Mouse (Mus musculus) thymus, postnatal 36 days (tissue): ENCODE measurements at regions not wholly inside any gene's neighbourhood (a gene's known extent, or its start where the extent isn't known, plus 50 kb on each side); places are given as distances from the start of the nearest gene placed in this dataset.

ENCODE experiments used
- DNase-seq, 2 experiments: peaks; one replicate each; pipeline ENCODE4 v3.0.0; 2022; ENCODE audit warnings: mixed read lengths in 2 of 2

- DNase-seq = no peak
Observed at GRCm38 (mm10) chr15:61766544-61767094, 843.8 kb upstream of the A1bg start.

DNA sequence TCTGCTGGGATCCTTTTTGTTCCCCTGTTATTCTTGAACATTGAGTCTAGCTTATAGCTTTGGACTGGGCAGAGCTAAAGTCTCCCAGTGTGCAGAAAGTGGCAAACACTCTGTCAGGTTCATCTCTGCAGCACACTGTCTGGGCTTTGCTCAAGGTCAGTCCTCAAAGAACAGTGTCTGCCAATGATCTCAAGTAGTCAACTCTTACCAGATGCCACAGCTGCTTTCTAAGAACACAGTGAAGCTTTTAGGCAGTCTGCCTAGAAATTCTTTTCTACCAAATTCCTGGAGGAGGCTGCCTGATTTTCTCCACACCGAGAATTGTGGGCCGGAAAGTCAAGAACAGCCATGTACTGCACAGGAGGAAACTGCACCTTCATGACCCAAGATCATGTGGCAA is 831.0 kb upstream of the A1bg start:
- no peak for DNase-seq

DNA sequence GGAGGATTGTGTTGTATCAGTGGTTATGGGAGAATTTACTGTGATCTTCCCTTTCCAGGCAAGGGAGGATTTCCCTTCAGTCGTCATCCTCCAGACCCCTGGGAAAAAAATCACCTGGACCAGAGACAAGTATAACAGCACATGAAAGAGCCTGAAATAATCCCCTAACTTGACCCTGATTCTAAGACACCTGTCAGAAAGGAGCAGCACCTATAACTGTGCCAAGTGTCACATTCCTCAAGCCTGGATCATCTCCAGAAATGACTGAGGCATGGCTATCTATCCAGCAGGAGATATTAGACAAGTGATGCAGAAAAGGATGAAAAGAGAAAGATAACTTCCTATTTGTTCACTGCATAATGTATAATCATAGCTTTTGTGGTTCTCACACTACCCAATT is 800.9 kb upstream of the A1bg start:
- DNase-seq = no peak

DNA sequence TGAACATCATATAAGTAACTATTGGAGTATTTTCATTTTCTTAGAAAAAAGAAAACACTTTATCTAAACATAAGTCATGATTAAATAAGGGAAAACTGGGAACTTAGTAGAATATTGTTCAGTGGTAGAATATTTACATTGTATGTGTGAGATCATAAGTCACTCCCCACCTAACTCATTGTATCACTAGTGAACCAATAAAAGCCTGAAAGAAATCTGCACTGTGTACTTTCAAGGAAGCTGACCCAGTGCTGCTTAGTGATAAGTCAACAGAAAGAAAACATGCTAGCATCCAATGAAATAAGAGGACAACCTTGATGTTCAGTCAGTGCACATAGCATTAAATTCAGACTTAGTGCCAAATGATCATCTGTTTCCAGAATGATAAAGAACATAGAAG is 795.7 kb upstream of the A1bg start:
- no peak for DNase-seq

DNA sequence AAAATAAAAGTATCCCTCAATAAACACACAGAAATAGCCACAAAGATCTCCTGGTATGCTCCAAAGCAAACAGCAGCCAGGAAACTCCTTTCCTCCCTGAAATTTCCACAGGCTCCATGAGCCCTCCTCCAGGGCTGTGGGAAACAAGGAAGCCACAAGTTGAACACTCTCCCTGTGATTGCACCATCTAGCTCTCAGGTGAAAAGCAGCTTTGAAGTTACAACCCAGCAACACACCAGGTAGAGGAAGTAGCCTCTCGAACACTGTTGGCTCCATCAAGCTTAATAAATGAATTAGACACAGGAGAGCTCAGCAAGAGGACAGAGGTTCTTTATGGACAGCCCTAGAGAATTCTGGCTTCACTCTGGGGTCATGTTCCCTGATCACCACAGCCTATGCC is 794.4 kb upstream of the A1bg start:
- DNase-seq = no peak

DNA sequence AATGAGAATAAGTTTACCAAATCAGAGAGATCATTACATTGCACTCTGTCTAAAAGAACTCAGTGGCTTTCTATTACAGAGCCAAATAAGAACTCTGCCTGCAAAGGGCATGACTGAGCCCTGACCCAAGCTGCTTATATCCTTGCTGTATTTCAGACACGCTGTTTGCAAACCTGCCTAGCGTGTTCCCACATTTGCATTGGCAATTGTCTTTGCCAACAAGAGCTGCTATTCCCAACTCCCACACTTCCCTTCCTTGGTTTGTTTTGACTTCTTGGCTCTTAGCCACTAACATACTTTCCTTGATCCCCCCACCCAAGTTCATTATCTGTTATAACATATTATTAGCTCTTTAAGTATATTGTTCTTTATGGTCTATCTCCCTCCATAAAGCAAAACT is 791.1 kb upstream of the A1bg start:
- DNase-seq = no peak

DNA sequence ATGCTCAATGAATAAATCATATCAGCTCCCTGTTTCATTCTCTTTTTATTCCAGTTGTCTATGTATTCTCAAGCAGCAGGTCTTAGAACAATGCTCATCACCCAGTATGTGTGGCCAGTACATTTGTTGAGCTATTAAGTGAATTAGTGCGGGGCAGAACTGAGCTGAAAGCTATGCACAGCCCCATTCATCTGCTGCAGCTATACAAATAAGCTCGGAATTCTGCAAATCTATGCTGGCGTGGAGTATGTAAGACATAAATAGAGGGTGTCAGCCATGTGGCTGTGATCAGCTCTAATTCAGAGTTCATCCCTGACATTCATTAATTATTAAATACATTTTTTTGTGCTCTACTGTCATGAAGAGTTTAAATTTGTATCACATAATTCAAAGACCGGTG is 786.1 kb upstream of the A1bg start:
- no peak for DNase-seq

GRCm38 (mm10) chr15:61707952-61708351 is 785.1 kb upstream of the A1bg start:
- no peak for DNase-seq

DNA sequence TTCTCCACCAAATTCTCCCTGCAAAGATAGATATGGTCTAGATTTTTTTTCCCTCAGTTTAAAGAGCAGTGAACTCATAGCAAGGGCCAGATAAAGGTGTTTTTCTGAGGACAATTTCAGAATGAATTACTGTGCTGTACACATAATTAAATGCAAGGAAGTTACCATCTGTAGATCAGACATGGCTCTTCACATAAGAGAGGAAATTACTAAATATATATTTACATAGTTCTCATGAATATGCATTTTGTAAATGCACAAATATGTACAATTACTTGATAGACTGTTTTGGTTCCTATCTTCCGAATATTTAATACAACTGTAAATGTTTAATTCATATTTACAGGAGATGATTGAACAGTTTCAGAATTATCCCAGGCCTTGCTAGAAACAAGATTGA is 769.9 kb upstream of the A1bg start:
- DNase-seq = no peak

GRCm38 (mm10) chr15:61690425-61690824 is 767.6 kb upstream of the A1bg start:
- no peak for DNase-seq

GRCm38 (mm10) chr15:61689776-61690397 is 767.1 kb upstream of the A1bg start:
- no peak for DNase-seq

- no peak for DNase-seq
Observed at GRCm38 (mm10) chr15:61682968-61683367, 760.2 kb upstream of the A1bg start.

DNA sequence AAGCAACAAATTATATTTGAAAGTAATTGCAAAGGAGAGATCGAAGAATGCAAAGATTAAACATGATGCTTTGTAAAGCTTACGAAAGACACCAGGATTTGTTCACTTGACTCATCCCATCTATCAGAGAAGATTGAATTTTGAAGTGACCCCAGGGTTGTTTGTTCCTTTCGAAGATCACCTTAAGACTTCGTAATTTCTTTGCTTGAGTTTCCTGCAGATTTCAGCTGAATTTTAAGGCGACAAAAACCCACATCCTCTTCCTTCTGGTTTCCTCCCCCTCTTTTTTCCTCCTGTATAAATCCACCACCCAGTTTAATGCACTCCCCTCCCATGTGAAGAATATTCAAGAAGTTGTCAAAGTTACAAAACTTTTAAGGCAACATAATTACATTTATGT is 747.7 kb upstream of the A1bg start:
- DNase-seq = no peak

DNA sequence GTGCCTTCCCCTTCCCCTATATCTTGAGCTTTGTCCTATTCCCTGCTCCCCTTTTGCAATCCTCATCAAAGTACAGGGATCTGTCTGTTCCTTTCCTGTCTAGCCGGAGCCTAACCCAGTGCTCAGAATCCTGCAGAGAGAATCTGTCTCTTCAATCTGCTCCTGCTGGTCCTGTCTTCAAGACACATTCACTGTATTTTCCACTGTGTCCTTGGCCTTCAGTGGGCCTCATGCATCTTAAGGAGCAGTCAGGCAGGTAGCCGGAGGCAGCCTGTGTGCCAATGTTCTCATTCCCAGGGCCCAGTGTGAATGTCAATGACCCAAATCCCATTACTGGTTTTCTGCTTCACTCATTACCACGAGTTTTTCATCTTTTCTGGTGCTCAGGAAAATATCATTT is 737.8 kb upstream of the A1bg start:
- no peak for DNase-seq

DNA sequence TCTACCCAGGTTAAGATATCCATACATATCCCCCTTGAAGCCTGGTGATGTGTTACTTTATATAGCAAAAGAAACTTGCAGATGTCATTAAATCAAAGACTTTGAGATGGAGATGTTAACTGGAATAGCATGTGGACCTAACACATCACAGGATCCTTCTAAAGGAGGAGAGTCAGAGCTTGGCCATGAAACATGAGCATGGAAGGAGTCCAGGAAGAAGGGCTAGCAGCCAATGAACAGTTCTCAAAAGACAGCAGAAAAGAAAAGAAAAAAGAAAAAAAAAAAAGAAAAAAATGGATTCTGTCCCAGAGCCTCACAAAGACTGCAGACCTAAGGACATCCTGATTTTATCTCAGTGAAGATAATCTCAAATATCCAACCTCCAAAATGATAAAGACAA is 734.1 kb upstream of the A1bg start:
- DNase-seq = no peak

GRCm38 (mm10) chr15:61654846-61655245 is 732.0 kb upstream of the A1bg start:
- no peak for DNase-seq

DNA sequence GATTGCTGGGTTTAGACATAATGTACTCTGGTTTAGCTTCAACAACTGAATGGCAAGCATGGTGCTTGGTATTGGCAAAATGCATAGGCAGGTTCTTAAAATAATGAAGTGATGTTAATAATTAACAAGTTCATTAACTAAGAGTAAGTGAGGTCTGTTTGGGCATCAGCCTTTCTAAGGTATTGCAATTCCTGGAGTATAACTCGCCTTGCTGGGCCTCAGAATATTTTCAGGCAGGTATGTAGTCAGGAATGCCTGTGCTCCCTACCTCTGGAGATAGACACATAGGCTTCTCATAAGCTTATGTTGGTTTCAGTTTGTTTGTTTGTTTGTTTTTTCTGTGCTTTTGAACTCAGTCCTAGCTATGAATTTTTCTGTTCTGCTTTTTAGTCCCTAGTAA is 731.0 kb upstream of the A1bg start:
- DNase-seq = no peak

- no peak for DNase-seq
Observed at GRCm38 (mm10) chr15:61618638-61619500, 696.1 kb upstream of the A1bg start.

DNA sequence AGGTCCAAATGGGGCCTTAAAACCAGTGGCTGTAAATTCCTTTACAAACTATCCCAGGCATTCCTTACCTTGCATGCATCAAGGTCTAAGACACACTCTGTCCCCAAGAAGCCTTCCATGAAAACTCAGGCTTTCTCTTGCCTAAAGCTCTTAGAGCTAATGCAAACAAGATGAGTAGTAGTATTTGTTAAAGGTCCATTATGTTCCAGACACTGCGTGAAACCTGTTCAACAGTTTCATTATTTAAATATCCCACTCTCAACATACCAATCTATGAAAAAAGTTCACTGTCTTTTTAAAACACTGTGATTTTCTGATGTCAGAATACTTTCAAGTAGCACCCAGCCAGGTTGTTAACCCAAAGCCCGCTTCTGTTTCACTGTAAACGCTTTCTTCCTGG is 687.9 kb upstream of the A1bg start:
- DNase-seq = no peak

- no peak for DNase-seq
Observed at GRCm38 (mm10) chr15:61609656-61610055, 686.8 kb upstream of the A1bg start.

DNA sequence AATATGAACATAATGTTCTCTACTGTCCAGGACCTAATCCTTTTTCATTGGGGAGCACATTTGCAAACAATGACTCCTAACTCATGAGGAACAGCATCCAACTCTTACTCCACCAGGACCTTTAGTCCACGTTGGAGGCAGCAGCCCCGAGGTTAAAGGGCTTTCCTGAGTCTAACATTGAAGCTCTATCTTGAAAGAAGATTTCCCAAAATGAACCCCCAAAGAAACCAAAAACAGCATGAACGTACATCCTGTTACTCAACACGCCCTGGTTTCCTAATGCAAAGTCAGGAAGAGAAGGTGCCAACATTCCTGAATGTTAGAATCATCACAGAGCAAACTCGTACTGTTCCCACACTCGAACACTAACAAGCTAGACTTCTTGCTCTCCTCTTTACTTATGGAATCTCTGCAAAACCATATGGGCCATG is 685.5 kb upstream of the A1bg start:
- no peak for DNase-seq

- DNase-seq = no peak
Observed at GRCm38 (mm10) chr15:61599734-61600133, 676.9 kb upstream of the A1bg start.

DNA sequence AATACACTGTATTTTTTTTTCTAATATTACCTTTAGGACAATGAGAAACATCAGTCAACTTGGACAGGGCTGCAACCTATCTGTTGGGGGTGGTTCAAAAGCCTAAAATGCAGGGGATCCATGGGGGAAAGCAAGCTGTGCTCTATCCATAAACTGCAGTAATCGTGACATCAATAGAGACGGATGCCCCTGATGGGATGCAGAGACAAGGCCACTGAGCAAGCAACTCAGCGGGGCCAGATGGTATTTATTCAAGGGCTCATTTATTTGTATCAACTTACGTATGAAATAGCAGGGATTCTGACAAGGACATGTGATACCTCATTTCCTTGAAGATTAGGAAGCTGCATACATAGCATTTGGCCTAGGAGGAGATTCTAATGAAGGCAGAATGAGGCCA is 673.5 kb upstream of the A1bg start:
- DNase-seq = no peak

- DNase-seq = no peak
Observed at GRCm38 (mm10) chr15:61588956-61589355, 666.1 kb upstream of the A1bg start.
